Mouse (Mus musculus) liver, adult 2 months (tissue): ENCODE measurements around the gene Tmem121.

Experiments
- CTCF ChIP-seq: fragments of 200-500 bp; IDR thresholded peaks from 2 replicates; pipeline ENCODE4 v1.5.1; 2011; ENCODE audit warnings: low read depth, low read length, control low read depth
- POLR2A ChIP-seq: fragments of 200-500 bp; IDR thresholded peaks from 2 replicates; pipeline ENCODE4 v1.6.1; 2011; ENCODE audit warnings: low read length, control low read depth; ENCODE audit not compliant: insufficient read depth; ENCODE audit errors: extremely low read depth

GRCm38 (mm10) chr12:113186326-113187010, 738 bp downstream of the Tmem121 start:
- TF ChIP-seq CTCF (no peak), POLR2A (no peak)
